Mouse (Mus musculus) CH12.LX (cell line): ENCODE results near the gene Cdh15.

Experiments used
- CHD2 ChIP-seq: IDR thresholded peaks from 2 replicates; pipeline ENCODE4 v1.6.1; 2011; ENCODE audit warnings: low read length, improper control_type of control experiment
- CTCF ChIP-seq, 2 experiments: IDR thresholded peaks in 1 of 2; conservative IDR thresholded peaks in 1 of 2; 2 replicates each; pipeline ENCODE4 v1.5.1; 2011 to 2012; ENCODE audit warnings: low read depth in 2 of 2, low read length in 2 of 2, improper control_type of control experiment in 1 of 2, inconsistent platforms in 1 of 2, mild to moderate bottlenecking in 1 of 2, moderate library complexity in 1 of 2
- ELF1 ChIP-seq: IDR thresholded peaks from 2 replicates; pipeline ENCODE4 v1.6.1; 2014; ENCODE audit warnings: low read depth, mild to moderate bottlenecking, inconsistent platforms, low read length, improper control_type of control experiment
- HCFC1 ChIP-seq: IDR thresholded peaks from 2 replicates; pipeline ENCODE4 v1.6.1; 2012; ENCODE audit warnings: low read depth, mild to moderate bottlenecking, inconsistent platforms, low read length, improper control_type of control experiment
- KAT2A ChIP-seq: IDR thresholded peaks from 2 replicates; pipeline ENCODE4 v1.6.1; 2012; ENCODE audit warnings: low read length, improper control_type of control experiment, inconsistent platforms; ENCODE audit not compliant: insufficient replicate concordance
- MAFK ChIP-seq: IDR thresholded peaks from 2 replicates; pipeline ENCODE4 v1.6.1; 2011; ENCODE audit warnings: low read length, improper control_type of control experiment; ENCODE audit not compliant: insufficient replicate concordance
- MYC ChIP-seq: IDR thresholded peaks from 2 replicates; pipeline ENCODE4 v1.6.1; 2011; ENCODE audit warnings: low read depth, mild to moderate bottlenecking, improper control_type of control experiment, low read length
- NELFE ChIP-seq: IDR thresholded peaks from 2 replicates; pipeline ENCODE4 v1.6.1; 2011; ENCODE audit warnings: low read depth, low read length, improper control_type of control experiment
- NRF1 ChIP-seq: IDR thresholded peaks from 2 replicates; pipeline ENCODE4 v1.6.1; 2014; ENCODE audit warnings: low read depth, mild to moderate bottlenecking, inconsistent platforms, low read length, improper control_type of control experiment, moderate library complexity
- PAX5 ChIP-seq: IDR thresholded peaks from 2 replicates; pipeline ENCODE4 v1.6.1; 2012; ENCODE audit warnings: low read length, inconsistent platforms, mixed read lengths
- POLR2A ChIP-seq: IDR thresholded peaks from 2 replicates; pipeline ENCODE4 v1.6.1; 2011; ENCODE audit warnings: low read depth, mild to moderate bottlenecking, improper control_type of control experiment, low read length
- USF2 ChIP-seq: conservative IDR thresholded peaks from 2 replicates; pipeline ENCODE4 v1.6.1; 2011; ENCODE audit warnings: low read depth, low read length, improper control_type of control experiment

- TF ChIP-seq POLR2A (no peak), HCFC1 (no peak), USF2 (no peak), CHD2 (no peak), MYC (no peak), MAFK (no peak), ELF1 (no peak), NELFE (no peak), CTCF (conservative IDR thresholded peaks at IDR 0.05 in 1 of 2, IDR thresholded peaks at IDR 0.05 in 1 of 2; ENCODE audit: low read depth in 2 of 2, low read length in 2 of 2) (no peak), PAX5 (no peak), KAT2A (no peak), NRF1 (no peak)
Measured at GRCm38 (mm10) chr8:122852546-122852905, 4.8 kb downstream of the Cdh15 start.
